Mouse (Mus musculus) embryo, embryonic 11.5 days (tissue): ENCODE measurements around the gene Tex10.
"Not testable (repeated sequence)": the region's sequence is repeated elsewhere in the genome, so short reads cannot be mapped to it uniquely, and the experiment has no call there.

ENCODE experiments used
- DNase-seq: peaks from one replicate; pipeline ENCODE4 v3.0.0-alpha.2; 2012; ENCODE audit warnings: low read depth, low spot score

The Tex10 gene

DNA sequence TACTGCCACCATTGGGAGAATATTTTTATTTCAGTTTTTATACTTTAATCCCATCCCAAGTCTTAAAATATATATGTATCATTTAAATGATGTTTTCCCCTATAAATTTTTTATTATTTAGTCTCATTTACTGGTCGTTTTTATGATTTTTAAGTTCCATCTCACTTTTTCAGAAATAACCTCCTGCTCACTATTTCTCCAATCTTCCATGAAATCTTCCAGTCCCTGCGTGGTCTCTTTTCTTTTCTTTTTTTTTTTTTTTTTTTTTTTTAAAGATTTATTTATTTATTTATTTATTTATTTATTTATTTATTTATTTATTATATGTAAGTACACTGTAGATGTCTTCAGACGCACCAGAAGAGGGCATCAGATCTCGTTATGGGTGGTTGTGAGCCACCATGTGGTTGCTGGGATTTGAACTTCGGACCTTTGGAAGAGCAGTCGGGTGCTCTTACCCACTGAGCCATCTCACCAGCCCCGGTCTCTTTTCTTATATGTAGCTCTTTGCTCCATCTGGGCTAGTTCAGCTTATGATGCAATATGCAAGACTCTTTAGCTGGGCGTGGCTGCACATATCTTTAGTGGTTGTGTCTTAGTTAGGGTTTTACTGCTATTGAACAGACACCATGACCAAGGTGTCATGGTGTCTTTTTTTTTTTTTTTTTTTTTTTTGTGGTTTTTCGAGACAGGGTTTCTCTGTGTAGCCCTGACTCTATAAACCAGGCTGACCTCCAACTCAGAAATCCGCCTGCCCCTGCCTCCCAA, 67.4 kb downstream of the Tex10 start:
- not testable (repeated sequence) for DNase-seq

DNA sequence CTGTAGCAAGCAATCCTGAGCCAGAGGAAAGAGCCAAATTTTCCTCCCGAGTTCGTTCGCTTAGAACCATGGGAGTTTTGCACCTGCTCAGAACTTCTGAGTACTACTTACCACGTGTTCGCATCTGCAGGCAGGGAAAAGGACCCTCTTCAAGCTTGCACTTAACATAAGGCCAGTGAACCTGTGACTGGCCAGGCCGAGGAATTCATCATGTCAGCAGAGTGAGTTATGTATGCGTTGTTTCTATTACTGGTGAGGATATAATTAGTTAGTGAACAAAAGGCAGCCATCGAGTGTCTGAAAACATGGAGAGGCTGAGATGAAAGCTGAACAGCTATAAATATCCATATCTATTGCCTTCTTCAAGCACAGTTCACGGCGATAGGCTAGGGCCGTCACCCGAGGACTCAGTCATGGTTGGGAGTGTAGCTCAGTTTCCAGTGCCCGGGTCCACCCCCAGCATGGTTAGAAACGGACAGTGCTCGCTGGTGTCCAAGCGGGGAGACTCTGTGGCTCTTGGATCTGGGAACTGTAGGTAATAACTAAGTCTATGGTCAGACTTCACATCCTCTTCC, 70.1 kb downstream of the Tex10 start:
- no peak for DNase-seq

DNA sequence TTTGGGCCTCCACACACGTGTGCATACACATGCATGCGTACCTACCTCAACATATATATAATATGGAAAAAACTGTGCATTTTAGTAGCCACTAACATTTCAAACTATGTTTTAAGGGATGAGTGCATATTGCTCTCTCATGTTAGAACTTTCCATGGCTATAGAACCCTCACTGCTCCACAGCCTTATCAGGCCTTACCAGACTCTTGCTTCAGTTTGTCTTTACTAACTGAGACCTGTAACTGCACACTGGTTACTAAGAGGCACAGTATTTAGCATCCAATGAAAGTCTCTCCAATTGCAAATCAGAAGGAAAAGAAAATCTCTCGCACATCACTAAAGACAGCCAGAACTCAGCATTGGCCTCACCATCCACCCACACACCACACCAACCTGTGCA, 76.3 kb downstream of the Tex10 start:
- no peak for DNase-seq

DNA sequence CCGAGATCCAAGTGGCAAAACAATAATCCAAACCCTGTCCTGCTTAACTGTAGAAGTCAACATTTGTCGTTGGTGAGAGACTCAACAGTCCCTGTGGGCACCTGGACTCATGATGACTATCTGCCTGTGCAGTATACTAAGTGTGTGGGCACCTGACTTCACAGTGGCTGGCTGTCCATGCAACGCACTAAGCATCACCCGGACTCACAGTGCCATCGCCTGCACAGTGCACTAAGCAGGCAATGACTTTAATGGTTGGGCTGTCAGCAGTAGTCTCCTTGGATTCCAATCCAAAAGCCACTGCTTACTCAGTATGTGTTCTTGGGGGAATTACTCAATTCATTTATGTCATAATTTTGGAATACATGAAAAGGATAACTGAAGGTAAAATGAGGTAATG, 90.8 kb downstream of the Tex10 start:
- no peak for DNase-seq

DNA sequence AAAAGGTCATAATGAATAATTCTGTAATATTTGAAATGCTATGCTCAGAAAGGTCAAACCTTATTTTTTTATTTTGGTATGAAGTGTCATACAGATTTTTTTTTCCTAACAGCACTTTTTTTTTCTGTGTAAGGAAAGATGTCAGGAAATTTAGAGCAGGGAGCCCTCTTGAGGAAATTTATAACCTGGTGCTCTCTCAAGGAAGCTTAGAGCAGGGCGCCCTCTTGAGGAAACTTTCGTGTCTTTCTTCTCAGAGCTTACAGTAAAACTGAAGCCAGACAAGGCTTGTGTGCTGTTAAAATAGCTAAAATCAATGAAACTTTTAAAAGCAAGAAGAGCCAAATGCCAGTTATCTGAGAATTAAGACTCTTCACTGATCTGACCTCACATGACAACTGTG, 92.3 kb downstream of the Tex10 start:
- DNase-seq: peak; percentile 62
